Mouse (Mus musculus) hematopoietic stem cell, adult 5-6 weeks (primary cell): Measurements from ENCODE around the gene Gm45717. TPM values are rescaled to one million over a fixed set of nuclear protein-coding genes. Genes with fewer than 3 reads are reported as not detected.

Experiments
- ATAC-seq, 2 experiments: fragments of 125-278 bp in 1 of 2; replicated peaks in 1 of 2; 2 replicates each; pipeline ENCODE4 v1.8.0; 2016 to 2017; ENCODE audit warnings: inconsistent platforms in 2 of 2, mild to moderate bottlenecking in 2 of 2, moderate number of reproducible peaks in 2 of 2, low read depth in 1 of 2, moderate TSS enrichment in 1 of 2; ENCODE audit not compliant: low FRiP score in 2 of 2, poor library complexity in 2 of 2, severe bottlenecking in 2 of 2, insufficient read depth in 1 of 2, low TSS enrichment in 1 of 2
- total RNA-seq: library from RNA; stranded (forward); fragments of 172-1452, 232-1000 nt; gene quantifications from 2 replicates; pipeline ENCODE4 v1.2.3, GENCODE M21; 2017

Gm45717 gene
- total RNA-seq, 1 experiment from 2014 or later = not detected

- ATAC-seq = peak; percentile 28 to 43; a peak in 3 of 4 replicates
Measured at GRCm38 (mm10) chr7:140922398-140923069, 33.2 kb downstream of the Gm45717 start.

GRCm38 (mm10) chr7:140921225-140921975 lies 34.3 kb downstream of the Gm45717 start:
- no peak for ATAC-seq

GRCm38 (mm10) chr7:140920418-140921029 lies 35.2 kb downstream of the Gm45717 start, which contains the start of gene Nlrp6:
Nlrp6 (plus strand) TSS chr7:140920902.
- no peak for ATAC-seq

- ATAC-seq = no peak
Measured at GRCm38 (mm10) chr7:140919911-140920310, 35.8 kb downstream of the Gm45717 start.

- no peak for ATAC-seq
Measured at GRCm38 (mm10) chr7:140914031-140914690, 41.6 kb downstream of the Gm45717 start.

GRCm38 (mm10) chr7:140912846-140913482 lies 42.8 kb downstream of the Gm45717 start:
- ATAC-seq = no peak

GRCm38 (mm10) chr7:140912293-140912692 lies 43.4 kb downstream of the Gm45717 start:
- ATAC-seq = no peak

- peak; percentile 80 to 91 for ATAC-seq
Measured at GRCm38 (mm10) chr7:140908634-140909107, 47.1 kb downstream of the Gm45717 start.

- ATAC-seq = no peak; a peak in 1 of 4 replicates
Measured at GRCm38 (mm10) chr7:140908181-140908580, 47.6 kb downstream of the Gm45717 start.

GRCm38 (mm10) chr7:140907697-140908096 lies 48.0 kb downstream of the Gm45717 start:
- no peak for ATAC-seq

- ATAC-seq = no peak
Measured at GRCm38 (mm10) chr7:140907131-140907530, 48.6 kb downstream of the Gm45717 start.

GRCm38 (mm10) chr7:140905642-140906081 lies 50.1 kb downstream of the Gm45717 start:
- no peak for ATAC-seq

- ATAC-seq = peak; percentile 66 to 80; a peak in 2 of 4 replicates
Measured at GRCm38 (mm10) chr7:140903212-140903611, 52.5 kb downstream of the Gm45717 start.

- ATAC-seq = no peak
Measured at GRCm38 (mm10) chr7:140902036-140902875, 53.5 kb downstream of the Gm45717 start.

GRCm38 (mm10) chr7:140900220-140900619 lies 55.5 kb downstream of the Gm45717 start, which contains the start of gene Cox8b:
Cox8b (minus strand) TSS chr7:140900446.
- ATAC-seq = no peak
